Mouse (Mus musculus) hindbrain, postnatal 0 days (tissue): ENCODE measurements at regions not wholly inside any gene's neighbourhood (a gene's known extent, or its start where the extent isn't known, plus 50 kb on each side); places are given as distances from the start of the nearest gene placed in this dataset.

Experiments used
- ATAC-seq: fragments of 200-750 bp; cut with Nextera tagmentation; 2 replicates; pipeline ENCODE4 v1.8.0; 2017; ENCODE audit warnings: mild to moderate bottlenecking, moderate TSS enrichment, moderate library complexity
- DNase-seq: peaks from one replicate; pipeline ENCODE4 v3.0.0-alpha.2; 2015; ENCODE audit warnings: low spot score
- H3K27ac ChIP-seq: fragments of 300-500 bp; sonication (generic); 2 replicates; pipeline ENCODE4 v1.5.1; 2014; ENCODE audit warnings: mild to moderate bottlenecking
- H3K27me3 ChIP-seq: fragments of 300-500 bp; sonication (generic); 2 replicates; pipeline ENCODE4 v1.6.1; 2014; ENCODE audit warnings: low read length, mixed read lengths; ENCODE audit not compliant: insufficient read depth
- H3K36me3 ChIP-seq: fragments of 300-500 bp; sonication (generic); 2 replicates; pipeline ENCODE4 v1.6.1; 2014; ENCODE audit warnings: low read length, mixed read lengths; ENCODE audit not compliant: insufficient read depth
- H3K4me1 ChIP-seq: fragments of 300-500 bp; sonication (generic); 2 replicates; pipeline ENCODE4 v1.6.1; 2014; ENCODE audit warnings: antibody characterized with exemption, low read length, mixed read lengths; ENCODE audit not compliant: insufficient read depth
- H3K4me2 ChIP-seq: fragments of 300-500 bp; sonication (generic); 2 replicates; pipeline ENCODE4 v1.6.1; 2014; ENCODE audit warnings: low read depth, mild to moderate bottlenecking, low read length, moderate library complexity, mixed read lengths
- H3K4me3 ChIP-seq: fragments of 300-500 bp; sonication (generic); 2 replicates; pipeline ENCODE4 v1.5.1; 2014; ENCODE audit warnings: low read length
- H3K9ac ChIP-seq: fragments of 300-500 bp; sonication (generic); replicated peaks from 2 replicates; pipeline ENCODE4 v1.6.1; 2014; ENCODE audit warnings: mild to moderate bottlenecking, low read length, moderate library complexity, mixed read lengths
- H3K9me3 ChIP-seq: fragments of 300-500 bp; sonication (generic); 2 replicates; pipeline ENCODE4 v1.6.1; 2016; ENCODE audit warnings: low read length, mixed read lengths
- CTCF ChIP-seq: IDR thresholded peaks from 2 replicates; pipeline ENCODE4 v1.5.1; 2016; ENCODE audit warnings: antibody characterized with exemption, control low read depth, low read depth
- WGBS: fragments of 180-500 bp; shearing (Covaris S2); extraction: QIAGEN DNeasy Blood & Tissue Kit; methylation state at CpG from one replicate; pipeline ENCODE4 v1.1.7; 2014; 5-methylcytosine and 5-hydroxymethylcytosine counted together
- microRNA-seq, 2 experiments: library from miRNA; unstranded; fragments of <30 nt; microRNA quantifications; one replicate each; pipeline ENCODE4; 2016

DNA sequence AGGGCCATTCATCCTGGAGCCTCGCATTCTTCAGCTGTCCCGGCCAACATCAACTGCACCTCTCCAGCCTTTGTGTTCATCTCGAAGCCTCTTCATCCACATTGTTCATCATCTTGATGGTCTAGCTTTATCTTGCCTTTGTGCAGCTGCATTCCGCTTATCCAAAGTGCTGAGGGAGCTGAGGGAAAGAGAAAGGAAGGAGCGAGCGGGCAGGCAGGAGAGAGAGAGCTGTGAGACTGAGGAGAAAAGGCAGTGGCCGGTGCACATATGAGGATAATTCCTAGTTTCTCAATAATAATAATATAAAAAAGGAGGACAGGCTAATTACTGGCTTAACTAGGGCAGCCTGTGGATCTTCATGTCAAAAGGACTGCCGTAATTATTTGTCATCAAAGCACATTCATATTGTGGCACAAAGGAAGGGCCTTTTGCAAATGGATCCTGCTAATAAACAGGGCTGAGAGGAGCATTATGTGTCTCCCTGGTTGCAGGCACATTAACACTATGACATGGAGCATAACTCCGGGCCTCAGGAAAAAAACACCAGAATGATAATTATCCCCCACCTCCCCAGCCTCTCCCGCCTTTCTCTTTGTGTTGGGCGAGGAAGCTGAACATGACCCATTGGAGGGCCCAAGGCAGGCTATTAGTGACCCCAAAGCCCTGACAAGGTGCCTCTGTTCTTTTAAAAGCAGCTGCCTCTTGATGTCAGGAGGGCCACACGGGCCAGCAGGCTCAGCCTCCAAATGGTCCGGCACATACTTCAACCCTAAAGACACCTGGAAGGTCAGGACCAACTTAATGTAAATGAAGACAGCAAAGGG, 751.9 kb downstream of the Bcl11a start:
- no peak for DNase-seq
- TF ChIP-seq CTCF: no peak
- WGBS: 36% methylated on average over 13 of the region's 13 CpGs
- H3K36me3 ChIP-seq: no peaks in the 10 kb centered on the region
- H3K27ac ChIP-seq: no peak overlapping the region
- no peak overlapping the region for H3K4me3 ChIP-seq
- H3K4me1 ChIP-seq: no peaks in the 10 kb centered on the region
- ATAC-seq: no peak
- no peaks in the 10 kb centered on the region for H3K9me3 ChIP-seq
- 0 out of 2 replicates have a peak overlapping the region, but pooled peaks have one; percentile 10 for H3K4me2 ChIP-seq
- 0 out of 2 replicates have a peak overlapping the region, but pooled peaks have one; percentile 28 for H3K9ac ChIP-seq
- H3K27me3 ChIP-seq: no peaks in the 10 kb centered on the region

DNA sequence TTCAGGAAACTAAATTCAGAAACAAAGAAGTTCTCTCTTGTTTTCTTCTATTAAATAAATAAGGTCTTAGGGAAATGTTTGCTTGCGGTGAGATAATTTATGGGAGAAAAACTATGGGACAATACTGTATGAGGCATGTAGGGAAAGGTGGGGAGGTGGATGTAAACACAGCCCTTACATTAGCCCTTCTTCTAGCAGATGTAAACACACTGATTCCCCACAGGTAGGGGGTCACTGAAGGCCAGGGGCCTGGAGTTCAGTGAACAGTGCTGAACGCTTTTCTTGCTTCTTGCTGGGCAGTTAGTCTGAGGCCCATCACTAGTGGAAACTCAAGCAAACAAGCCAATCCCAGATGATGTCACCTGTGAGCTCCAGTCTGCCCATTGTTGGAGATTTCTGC, 752.6 kb downstream of the Bcl11a start:
- Histone ChIP-seq H3K4me1 (no peaks in the 10 kb centered on the region), H3K27me3 (no peaks in the 10 kb centered on the region), H3K27ac (no peak overlapping the region), H3K9ac (no peak overlapping the region), H3K36me3 (no peaks in the 10 kb centered on the region), H3K4me2 (no peak overlapping the region), H3K4me3 (no peak overlapping the region), H3K9me3 (no peaks in the 10 kb centered on the region)
- no peak for TF ChIP-seq CTCF
- DNase-seq: no peak
- 79% methylated on average over 2 of the region's 2 CpGs for WGBS
- no peak for ATAC-seq

DNA sequence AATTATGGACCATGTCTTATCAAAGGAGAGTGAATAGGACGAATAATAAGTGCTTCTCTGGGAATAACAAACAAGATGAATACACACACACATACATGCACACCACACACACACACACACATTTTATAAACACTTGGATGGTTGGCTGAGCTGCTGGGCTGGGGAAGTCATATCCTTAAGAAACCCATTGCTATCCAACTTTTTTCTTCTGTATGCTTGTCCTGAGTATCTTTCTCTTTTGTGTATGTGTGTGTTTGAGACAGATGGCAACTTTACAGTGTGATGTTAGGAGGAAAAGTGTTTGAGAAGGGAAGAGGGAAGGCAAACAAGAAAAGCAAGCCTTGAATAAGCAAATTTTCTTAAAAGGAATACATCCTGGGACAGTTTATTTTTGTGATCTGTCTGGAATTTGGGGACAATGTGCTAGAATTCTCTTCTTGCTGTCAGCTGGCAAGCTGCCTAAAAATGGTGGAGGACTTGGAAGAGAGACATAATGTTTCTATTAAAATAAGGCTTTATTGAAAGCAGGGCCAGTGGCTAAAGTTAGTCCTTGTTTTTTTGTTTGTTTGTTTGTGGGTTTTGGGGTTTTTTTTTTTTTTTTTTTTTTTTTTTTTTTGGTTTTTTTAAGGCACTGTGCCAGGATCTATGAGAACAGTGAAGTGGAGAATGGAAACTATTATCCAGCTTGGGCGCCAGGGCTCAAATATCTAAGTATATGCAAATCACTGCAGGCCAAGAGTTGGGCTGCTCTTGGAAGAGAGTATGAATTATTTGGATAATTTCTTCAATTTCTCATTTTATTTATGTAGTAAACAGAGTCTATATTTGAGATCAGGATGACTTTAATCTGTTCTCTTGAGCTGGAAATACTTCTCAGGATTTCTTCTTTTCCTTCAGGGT, 766.2 kb downstream of the Bcl11a start:
- Histone ChIP-seq H3K4me3 (no peak overlapping the region), H3K4me2 (no peak overlapping the region), H3K36me3 (no peaks in the 10 kb centered on the region), H3K27me3 (no peaks in the 10 kb centered on the region), H3K9ac (no peak overlapping the region), H3K4me1 (no peaks in the 10 kb centered on the region), H3K27ac (no peak overlapping the region), H3K9me3 (no peaks in the 10 kb centered on the region)
- 62% methylated on average over 2 of the region's 2 CpGs for WGBS
- peak; percentile 11 for DNase-seq
- no peak for ATAC-seq
- no peak for TF ChIP-seq CTCF

DNA sequence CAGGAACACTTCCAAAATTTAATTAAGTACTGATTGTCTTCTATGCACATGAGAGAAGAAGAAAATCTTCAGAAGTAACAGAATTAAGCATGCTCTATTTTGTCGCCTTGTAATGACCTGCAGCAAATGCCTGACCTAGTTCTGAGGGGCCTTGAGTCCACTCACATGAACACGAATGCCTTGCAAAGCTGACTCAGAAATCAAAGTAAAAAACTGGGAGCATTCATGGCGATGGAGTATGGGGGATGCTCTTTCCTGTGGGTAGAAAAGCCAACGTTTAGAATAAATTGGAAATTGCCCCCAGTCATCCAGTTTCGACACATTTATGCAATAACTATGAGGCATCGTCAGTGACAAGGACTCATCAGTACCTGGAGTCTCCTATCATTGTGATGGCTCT, 779.1 kb downstream of the Bcl11a start:
- no peak overlapping the region for H3K4me2 ChIP-seq
- no peak for TF ChIP-seq CTCF
- DNase-seq (no peak), ATAC-seq (no peak)
- no peaks in the 10 kb centered on the region for H3K4me1 ChIP-seq
- H3K4me3 ChIP-seq: no peak overlapping the region
- H3K27me3 ChIP-seq: no peaks in the 10 kb centered on the region
- 79% methylated on average over 6 of the region's 6 CpGs for WGBS
- H3K9me3 ChIP-seq: no peaks in the 10 kb centered on the region
- no peak overlapping the region for H3K9ac ChIP-seq
- no peaks in the 10 kb centered on the region for H3K36me3 ChIP-seq
- no peak overlapping the region for H3K27ac ChIP-seq

DNA sequence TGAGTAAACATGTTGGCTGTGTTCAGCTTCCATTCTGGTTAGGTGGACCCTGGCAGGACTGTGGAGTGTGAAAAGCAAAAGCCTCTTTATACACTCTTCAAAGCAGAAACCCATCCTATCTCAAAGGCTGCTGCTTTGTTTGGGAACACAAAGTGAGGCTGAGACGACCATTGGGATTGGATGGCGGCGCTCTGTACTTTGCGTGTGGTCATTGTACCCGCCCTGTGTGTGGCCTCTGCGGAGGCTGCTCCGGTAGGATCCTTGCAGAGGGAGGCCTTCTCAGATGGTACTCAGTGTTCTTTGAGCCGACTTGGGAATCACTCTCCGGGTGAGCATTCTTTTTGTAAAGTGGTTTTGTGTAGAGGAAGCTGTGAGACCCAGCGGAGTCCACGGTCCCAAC, 786.8 kb downstream of the Bcl11a start:
- ATAC-seq (no peak), DNase-seq (no peak)
- H3K9me3 ChIP-seq: no peaks in the 10 kb centered on the region
- H3K4me2 ChIP-seq: no peak overlapping the region
- no peak overlapping the region for H3K4me3 ChIP-seq
- H3K27me3 ChIP-seq: no peaks in the 10 kb centered on the region
- no peak overlapping the region for H3K9ac ChIP-seq
- 25% methylated on average over 11 of the region's 11 CpGs for WGBS
- no peak for TF ChIP-seq CTCF
- H3K4me1 ChIP-seq: no peaks in the 10 kb centered on the region
- no peaks in the 10 kb centered on the region for H3K36me3 ChIP-seq
- H3K27ac ChIP-seq: no peak overlapping the region

DNA sequence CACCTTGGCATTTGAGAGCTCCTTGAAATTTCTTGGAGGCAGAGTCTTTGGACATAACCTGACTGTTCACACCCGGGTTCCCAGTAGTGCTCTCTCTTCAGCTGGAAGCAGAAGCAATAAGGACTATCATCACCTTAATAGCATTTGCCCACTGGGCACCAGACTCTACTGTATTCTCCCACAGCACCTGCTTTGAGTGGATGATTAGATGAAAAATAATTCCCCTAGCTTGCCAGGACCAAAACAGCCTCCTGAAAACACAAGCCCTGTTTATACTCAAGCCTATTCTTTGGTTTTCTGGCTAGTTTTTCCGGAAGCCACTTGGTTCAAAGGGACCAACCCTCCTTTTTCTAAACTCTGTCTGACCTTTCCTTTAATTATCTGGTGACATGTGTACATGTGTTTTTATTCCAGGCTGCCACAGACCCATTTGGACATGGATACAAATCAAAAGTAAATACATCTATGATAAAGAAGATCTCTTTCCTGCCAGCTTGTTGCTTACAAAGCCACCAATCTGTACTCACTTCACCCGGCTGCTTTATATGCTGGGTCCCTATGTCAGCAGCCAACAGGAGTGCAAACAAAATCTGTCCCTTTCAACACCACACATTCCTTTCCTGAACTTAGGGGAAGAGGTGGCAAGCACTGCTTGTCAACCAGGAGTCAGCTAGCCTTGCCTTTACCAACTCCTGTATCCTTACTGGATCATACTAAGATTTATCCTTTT, 787.4 kb downstream of the Bcl11a start:
- H3K27ac ChIP-seq: no peak overlapping the region
- WGBS: 61% methylated on average over 3 of the region's 3 CpGs
- no peak for DNase-seq
- no peak overlapping the region for H3K9ac ChIP-seq
- H3K9me3 ChIP-seq: no peaks in the 10 kb centered on the region
- no peaks in the 10 kb centered on the region for H3K36me3 ChIP-seq
- TF ChIP-seq CTCF: no peak
- no peak overlapping the region for H3K4me3 ChIP-seq
- no peaks in the 10 kb centered on the region for H3K27me3 ChIP-seq
- no peak overlapping the region for H3K4me2 ChIP-seq
- no peak for ATAC-seq
- H3K4me1 ChIP-seq: no peaks in the 10 kb centered on the region

Small RNA genes in the stretch of these regions (microRNA-seq; reads per million reads assigned to microRNA genes)
- gene Gm25507: 0 reads per million in 2 experiments
